Mouse (Mus musculus): ENCODE measurements around the gene Rln1.

DNA sequence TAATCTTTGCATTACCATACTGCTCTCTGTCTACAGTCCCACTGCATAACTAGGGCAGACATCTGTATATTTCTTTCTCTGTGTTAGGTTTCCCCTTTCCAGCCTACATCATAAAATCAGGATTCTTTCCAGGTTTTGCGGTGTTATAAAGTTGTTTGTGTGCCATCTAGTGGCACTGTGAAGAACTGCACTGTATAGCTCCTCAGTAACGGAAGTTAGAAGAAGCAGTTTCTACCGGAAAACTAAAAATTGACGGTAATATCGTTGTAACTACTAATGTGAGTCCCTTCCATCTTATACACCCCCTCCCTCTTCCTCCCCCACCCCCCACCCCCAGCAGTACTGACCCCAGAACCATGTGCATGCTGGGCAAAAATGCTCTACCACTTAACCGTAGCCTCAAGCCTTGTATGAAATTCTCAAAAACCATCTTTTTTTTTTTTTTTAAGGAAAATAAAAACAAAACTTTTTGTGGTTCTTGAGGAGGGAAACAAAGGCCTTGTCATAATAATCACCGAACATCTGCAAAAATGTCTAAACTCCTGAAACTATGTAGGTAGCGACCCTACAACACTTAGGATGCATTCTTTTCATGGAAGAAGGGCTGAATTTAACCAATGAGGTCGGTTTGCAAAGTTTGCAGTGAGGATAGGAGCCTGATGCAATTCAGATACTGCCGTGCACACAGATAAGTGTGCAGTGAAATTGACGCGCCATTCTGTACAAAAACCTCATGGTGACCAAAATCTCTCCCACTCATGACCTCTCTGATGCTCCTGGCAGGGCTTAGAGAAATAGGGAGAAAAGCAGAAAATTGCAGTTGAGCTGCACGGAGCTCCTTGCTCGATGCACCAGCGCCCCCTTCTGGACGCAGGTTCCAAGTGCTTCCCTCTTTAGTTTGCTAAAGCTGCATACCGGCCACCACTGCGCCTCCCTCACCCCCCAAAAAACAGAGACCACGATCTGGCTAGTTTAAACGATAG, 20.7 kb upstream of the Rln1 start:
- TF ChIP-seq CHD2 (IDR thresholded peaks at IDR 0.05; ENCODE audit: low read depth, low read length) (no peak), ZNF384 (IDR thresholded peaks at IDR 0.05; ENCODE audit: low read depth, low read length) (peak; percentile 77)

All from ES-E14 (cell line).